Mouse (Mus musculus): ENCODE measurements around the gene Gpr152.

Gpr152 gene

GRCm38 (mm10) chr19:4171393-4172290, 32.1 kb downstream of the Gpr152 start:
- DNase-seq (ENCODE audit: low spot score in 2 of 2), result peak in 1 of 2 experiments; percentile 27

- no peak for DNase-seq (ENCODE audit: low spot score in 2 of 2)
Measured at GRCm38 (mm10) chr19:4172925-4173324, 33.3 kb downstream of the Gpr152 start.

- DNase-seq (ENCODE audit: low spot score in 2 of 2), result no peak
Measured at GRCm38 (mm10) chr19:4175368-4175947, 35.9 kb downstream of the Gpr152 start, which contains the start of gene Carns1. TSS of gene Carns1 (minus strand) at chr19:4175479.

- no peak for DNase-seq (ENCODE audit: low spot score in 2 of 2)
Measured at GRCm38 (mm10) chr19:4180411-4180810, 40.8 kb downstream of the Gpr152 start.

GRCm38 (mm10) chr19:4181892-4182291, 42.3 kb downstream of the Gpr152 start:
- peak in 1 of 2 experiments; percentile 73 for DNase-seq (ENCODE audit: low spot score in 2 of 2)

- DNase-seq (ENCODE audit: low spot score in 2 of 2), result no peak
Measured at GRCm38 (mm10) chr19:4183689-4184088, 44.1 kb downstream of the Gpr152 start.

GRCm38 (mm10) chr19:4184976-4185975, 45.7 kb downstream of the Gpr152 start:
- DNase-seq (ENCODE audit: low spot score in 2 of 2), result peak in 1 of 2 experiments; percentile 75

- no peak for DNase-seq (ENCODE audit: low spot score in 2 of 2)
Measured at GRCm38 (mm10) chr19:4187303-4187702, 47.7 kb downstream of the Gpr152 start.

GRCm38 (mm10) chr19:4189051-4189620, 49.5 kb downstream of the Gpr152 start:
- no peak for DNase-seq (ENCODE audit: low spot score in 2 of 2)

- peak in 1 of 2 experiments; percentile 81 for DNase-seq (ENCODE audit: low spot score in 2 of 2)
Measured at GRCm38 (mm10) chr19:4190831-4191334, 51.3 kb downstream of the Gpr152 start, which contains the start of gene Tbc1d10c. TSS of gene Tbc1d10c (minus strand) at chr19:4191284.

- DNase-seq (ENCODE audit: low spot score in 2 of 2), result peak; percentile 97 to 99
Measured at GRCm38 (mm10) chr19:4191528-4192250, 52.1 kb downstream of the Gpr152 start, which contains the start of gene Ppp1ca. TSS of gene Ppp1ca (plus strand) at chr19:4192065.

- DNase-seq (ENCODE audit: low spot score in 2 of 2), result no peak
Measured at GRCm38 (mm10) chr19:4192251-4192985, 52.8 kb downstream of the Gpr152 start.

GRCm38 (mm10) chr19:4193129-4193528, 53.5 kb downstream of the Gpr152 start:
- DNase-seq (ENCODE audit: low spot score in 2 of 2), result no peak

GRCm38 (mm10) chr19:4194021-4194724, 54.6 kb downstream of the Gpr152 start:
- no peak for DNase-seq (ENCODE audit: low spot score in 2 of 2)

- DNase-seq (ENCODE audit: low spot score in 2 of 2), result no peak
Measured at GRCm38 (mm10) chr19:4194776-4195650, 55.4 kb downstream of the Gpr152 start.

Data from spleen, postnatal 10 days (tissue).